Mouse (Mus musculus): ENCODE measurements around the gene Cdh22. TPM values are rescaled to one million over a fixed set of nuclear protein-coding genes. Genes with fewer than 3 reads are reported as not detected.
A peak's percentile ranks its signal among the peaks of the same experiment; 100 is the strongest.

Gene Cdh22
- polyA plus RNA-seq, 1 experiment = 25.7 TPM

GRCm38 (mm10) chr2:165248967-165249366 lies 14.3 kb upstream of the Cdh22 start:
- DNase-seq (ENCODE audit: low read depth) = peak; percentile 67
- no peak for TF ChIP-seq CTCF (IDR thresholded peaks at IDR 0.05; ENCODE audit: borderline replicate concordance, extremely low read depth, insufficient read depth, insufficient read length)
- no peak for TF ChIP-seq POLR2A (IDR thresholded peaks at IDR 0.05; ENCODE audit: borderline replicate concordance, extremely low read depth, insufficient read depth, insufficient read length, poor library complexity, severe bottlenecking)

GRCm38 (mm10) chr2:165246349-165246748 lies 11.7 kb upstream of the Cdh22 start:
- TF ChIP-seq POLR2A (IDR thresholded peaks at IDR 0.05; ENCODE audit: borderline replicate concordance, extremely low read depth, insufficient read depth, insufficient read length, poor library complexity, severe bottlenecking) (no peak), CTCF (IDR thresholded peaks at IDR 0.05; ENCODE audit: borderline replicate concordance, extremely low read depth, insufficient read depth, insufficient read length) (no peak)

DNA sequence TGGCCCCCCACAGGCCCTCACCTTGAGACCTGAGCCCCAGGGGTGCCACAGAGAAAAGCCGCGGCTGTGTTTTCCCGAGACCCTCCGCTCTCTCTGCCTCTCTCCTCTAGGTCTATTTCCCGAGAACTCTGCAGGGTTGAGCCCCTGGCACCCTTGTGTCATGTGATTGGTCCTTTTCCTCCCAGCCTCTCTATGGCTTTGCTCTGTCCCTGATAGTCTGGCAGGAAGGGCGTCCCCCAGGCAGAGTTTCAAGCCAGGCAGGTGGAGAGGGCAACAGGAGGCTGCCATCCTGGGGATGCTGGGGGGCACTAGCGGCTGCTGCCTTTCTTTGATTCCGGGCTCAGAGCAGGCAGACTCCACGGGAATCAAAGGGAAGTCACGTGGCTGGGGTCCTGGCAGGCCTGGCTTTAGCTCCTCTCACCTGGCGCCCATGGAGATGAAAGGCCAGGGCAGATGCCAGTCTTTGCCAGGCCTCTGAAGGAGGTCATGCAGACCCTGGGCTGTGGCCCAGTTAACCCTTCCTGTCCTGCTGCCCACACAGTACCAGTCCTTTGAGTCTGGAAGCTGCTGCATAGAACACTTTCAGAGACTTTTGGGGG lies 8.6 kb upstream of the Cdh22 start:
- TF ChIP-seq CTCF (IDR thresholded peaks at IDR 0.05; ENCODE audit: borderline replicate concordance, extremely low read depth, insufficient read depth, insufficient read length) = no peak
- TF ChIP-seq POLR2A (IDR thresholded peaks at IDR 0.05; ENCODE audit: borderline replicate concordance, extremely low read depth, insufficient read depth, insufficient read length, poor library complexity, severe bottlenecking) = no peak
- peak; percentile 63 for DNase-seq (ENCODE audit: low read depth)

More at GRCm38 (mm10) chr2:165246349-165246748, 11.7 kb upstream of the Cdh22 start:
- DNase-seq (ENCODE audit: low read depth) = peak; percentile 53

GRCm38 (mm10) chr2:165242575-165242974 lies 7.9 kb upstream of the Cdh22 start:
- peak; percentile 59 for DNase-seq (ENCODE audit: low read depth)

DNA sequence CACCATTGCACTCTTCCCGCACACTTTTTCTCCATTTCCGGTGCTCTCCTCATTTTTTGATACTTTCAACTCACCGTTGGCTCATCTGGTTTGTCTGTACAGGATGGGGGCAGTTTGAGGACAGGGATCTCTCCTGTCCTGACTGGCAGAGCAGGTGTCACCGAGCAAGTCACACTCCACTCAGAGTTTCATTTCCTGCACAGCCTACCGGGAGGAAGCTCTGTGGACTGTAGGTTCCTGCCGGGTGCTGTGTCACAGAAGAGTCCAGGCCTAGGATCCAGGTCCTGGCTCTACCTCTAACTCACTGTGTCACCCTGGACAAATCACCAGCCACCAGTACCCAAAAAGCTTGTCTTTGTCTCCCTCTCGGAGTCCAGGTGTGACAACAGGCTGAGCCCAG lies 7.1 kb upstream of the Cdh22 start:
- TF ChIP-seq CTCF (IDR thresholded peaks at IDR 0.05; ENCODE audit: borderline replicate concordance, extremely low read depth, insufficient read depth, insufficient read length) (no peak), POLR2A (IDR thresholded peaks at IDR 0.05; ENCODE audit: borderline replicate concordance, extremely low read depth, insufficient read depth, insufficient read length, poor library complexity, severe bottlenecking) (no peak)
- DNase-seq (ENCODE audit: low read depth) = no peak

More at GRCm38 (mm10) chr2:165242575-165242974, 7.9 kb upstream of the Cdh22 start:
- TF ChIP-seq CTCF (IDR thresholded peaks at IDR 0.05; ENCODE audit: borderline replicate concordance, extremely low read depth, insufficient read depth, insufficient read length) = no peak
- TF ChIP-seq POLR2A (IDR thresholded peaks at IDR 0.05; ENCODE audit: borderline replicate concordance, extremely low read depth, insufficient read depth, insufficient read length, poor library complexity, severe bottlenecking) = no peak

GRCm38 (mm10) chr2:165240371-165240770 lies 5.7 kb upstream of the Cdh22 start:
- DNase-seq (ENCODE audit: low read depth) = no peak

DNA sequence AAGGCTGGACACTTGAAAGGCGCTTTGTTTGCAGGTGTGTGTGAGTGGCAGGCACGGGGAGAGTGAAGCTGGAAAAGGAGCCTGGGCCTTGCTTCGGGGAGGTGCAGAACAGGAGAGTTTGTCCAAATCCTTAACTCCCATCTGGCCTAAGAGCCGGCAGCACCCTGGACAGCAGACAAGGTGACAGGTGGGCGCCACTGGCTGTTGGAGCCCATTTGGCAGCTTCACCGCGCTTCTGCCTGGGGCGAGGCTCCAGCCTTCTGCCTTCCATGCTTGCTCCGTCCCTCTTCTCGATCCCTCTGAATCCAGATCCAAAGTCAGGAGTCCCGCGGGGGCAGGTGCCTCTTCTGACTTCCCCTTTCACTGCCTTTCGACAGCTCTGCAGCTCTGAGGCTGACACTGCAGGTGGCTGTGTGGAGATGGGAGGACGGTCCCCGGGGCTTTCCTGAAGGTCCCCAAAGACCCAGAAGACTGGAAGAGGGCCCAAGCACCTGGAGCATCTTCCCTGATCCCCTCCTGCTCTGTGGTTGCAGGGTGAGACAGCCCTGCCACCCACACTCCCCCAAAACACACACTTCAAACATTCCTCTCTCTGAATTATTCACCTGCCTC lies 5.0 kb upstream of the Cdh22 start:
- TF ChIP-seq CTCF (IDR thresholded peaks at IDR 0.05; ENCODE audit: borderline replicate concordance, extremely low read depth, insufficient read depth, insufficient read length) (no peak), POLR2A (IDR thresholded peaks at IDR 0.05; ENCODE audit: borderline replicate concordance, extremely low read depth, insufficient read depth, insufficient read length, poor library complexity, severe bottlenecking) (no peak)
- no peak for DNase-seq (ENCODE audit: low read depth)

More at GRCm38 (mm10) chr2:165240371-165240770, 5.7 kb upstream of the Cdh22 start:
- TF ChIP-seq POLR2A (IDR thresholded peaks at IDR 0.05; ENCODE audit: borderline replicate concordance, extremely low read depth, insufficient read depth, insufficient read length, poor library complexity, severe bottlenecking) (no peak), CTCF (IDR thresholded peaks at IDR 0.05; ENCODE audit: borderline replicate concordance, extremely low read depth, insufficient read depth, insufficient read length) (no peak)

DNA sequence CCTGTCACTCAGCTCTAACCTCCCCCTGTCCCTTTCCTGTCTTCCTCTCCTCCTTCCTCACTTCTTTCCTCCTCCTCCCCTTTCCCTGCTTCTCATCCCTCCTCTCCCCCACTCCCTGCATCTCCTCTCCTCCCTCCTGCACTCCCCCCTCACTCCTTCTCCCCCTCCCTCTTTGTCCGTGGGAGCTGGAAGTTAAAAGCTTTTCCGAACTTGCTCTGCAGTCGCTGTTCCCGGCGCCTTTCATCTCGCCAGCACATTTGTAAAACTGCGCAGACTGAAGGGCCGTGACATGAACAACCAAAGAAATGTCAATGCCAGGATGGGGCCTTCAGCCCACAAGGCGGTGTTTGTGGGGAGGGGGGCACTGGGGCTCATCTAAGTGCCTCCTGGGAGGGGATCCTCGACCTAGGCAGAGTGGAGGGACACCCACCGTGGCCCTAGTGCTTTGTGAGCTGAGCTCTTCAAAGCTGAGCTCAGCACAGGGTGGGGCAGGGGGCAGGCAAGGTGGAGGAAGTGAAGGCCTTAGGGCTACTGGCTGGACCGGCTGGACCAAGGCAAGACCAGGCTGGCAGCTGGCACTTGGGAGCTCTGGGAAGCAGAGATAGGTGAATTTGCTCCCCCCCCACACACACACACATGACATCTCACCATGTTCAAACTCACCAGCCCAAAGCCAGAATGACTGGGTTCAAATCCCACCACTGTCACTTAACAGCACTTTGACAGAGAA lies 3.9 kb upstream of the Cdh22 start:
- TF ChIP-seq CTCF (IDR thresholded peaks at IDR 0.05; ENCODE audit: borderline replicate concordance, extremely low read depth, insufficient read depth, insufficient read length) (no peak), POLR2A (IDR thresholded peaks at IDR 0.05; ENCODE audit: borderline replicate concordance, extremely low read depth, insufficient read depth, insufficient read length, poor library complexity, severe bottlenecking) (no peak)

DNA sequence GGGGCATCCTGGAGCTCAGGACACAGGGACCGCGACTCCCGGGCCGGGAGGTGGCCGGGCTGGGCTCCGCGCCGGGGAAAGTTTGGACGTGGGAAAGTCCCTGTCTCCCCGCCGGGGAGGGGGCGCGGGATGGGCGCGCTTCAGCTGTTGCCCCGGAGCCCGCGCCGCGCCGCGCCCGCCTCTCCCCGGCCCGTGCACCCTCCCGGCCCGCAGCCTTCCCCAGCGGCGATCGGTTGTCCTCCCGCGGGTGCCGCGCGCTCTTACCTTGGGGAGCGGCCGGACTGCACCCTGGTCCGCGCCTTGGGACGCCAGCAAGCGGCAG lies 401 bp downstream of the Cdh22 start:
- TF ChIP-seq CTCF (IDR thresholded peaks at IDR 0.05; ENCODE audit: borderline replicate concordance, extremely low read depth, insufficient read depth, insufficient read length) (no peak), POLR2A (IDR thresholded peaks at IDR 0.05; ENCODE audit: borderline replicate concordance, extremely low read depth, insufficient read depth, insufficient read length, poor library complexity, severe bottlenecking) (no peak)
- no peak for DNase-seq (ENCODE audit: low read depth)

More for the DNA sequence above, 3.9 kb upstream of the Cdh22 start:
- DNase-seq (ENCODE audit: low read depth) = peak; percentile 75

GRCm38 (mm10) chr2:165233491-165234290 lies 962 bp downstream of the Cdh22 start:
- DNase-seq (ENCODE audit: low read depth) = peak; percentile 69
- peak; percentile 53; the same call in 1 of the 2 replicates for TF ChIP-seq CTCF (IDR thresholded peaks at IDR 0.05; ENCODE audit: borderline replicate concordance, extremely low read depth, insufficient read depth, insufficient read length)
- no peak for TF ChIP-seq POLR2A (IDR thresholded peaks at IDR 0.05; ENCODE audit: borderline replicate concordance, extremely low read depth, insufficient read depth, insufficient read length, poor library complexity, severe bottlenecking)

DNA sequence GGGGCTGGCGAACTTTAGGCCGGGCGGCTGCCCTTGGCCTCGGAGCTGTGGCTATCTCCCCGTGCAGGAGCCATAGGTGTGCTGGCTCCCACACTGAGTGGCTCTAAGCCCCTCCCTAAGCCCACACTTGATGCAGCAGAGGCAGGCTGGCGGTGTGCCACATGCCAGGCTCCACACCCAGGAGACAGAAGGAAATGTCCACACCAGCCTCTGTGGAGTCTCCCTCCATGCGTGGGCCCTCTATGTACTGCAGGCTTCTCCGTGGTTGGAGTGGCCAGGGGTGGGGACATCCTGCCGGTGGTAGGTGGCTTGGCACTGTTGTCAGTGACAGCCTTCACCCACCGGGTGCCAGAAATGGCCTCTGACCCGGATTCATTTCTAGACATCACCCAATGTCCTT lies 5.6 kb downstream of the Cdh22 start:
- TF ChIP-seq POLR2A (IDR thresholded peaks at IDR 0.05; ENCODE audit: borderline replicate concordance, extremely low read depth, insufficient read depth, insufficient read length, poor library complexity, severe bottlenecking) = no peak
- TF ChIP-seq CTCF (IDR thresholded peaks at IDR 0.05; ENCODE audit: borderline replicate concordance, extremely low read depth, insufficient read depth, insufficient read length) = no peak
- DNase-seq (ENCODE audit: low read depth) = no peak

Measured in brain, embryonic 14.5 days (tissue).